Mouse (Mus musculus) small intestine, adult 2 months (tissue): ENCODE measurements around the gene Acp7.

Experiments
- CTCF ChIP-seq: fragments of 200-500 bp; IDR thresholded peaks from 2 replicates; pipeline ENCODE4 v1.5.1; 2012; ENCODE audit warnings: low read depth, mild to moderate bottlenecking, control low read depth, inconsistent platforms, low read length, moderate library complexity, mixed read lengths; ENCODE audit not compliant: insufficient replicate concordance, insufficient read length; ENCODE audit errors: extremely low read depth
- POLR2A ChIP-seq: fragments of 200-500 bp; IDR thresholded peaks from 2 replicates; pipeline ENCODE4 v1.6.1; 2012; ENCODE audit warnings: low read depth, mild to moderate bottlenecking, control low read depth, inconsistent platforms, low read length, moderate library complexity

- TF ChIP-seq CTCF, result no peak
- TF ChIP-seq POLR2A, result no peak
Measured at GRCm38 (mm10) chr7:28651157-28651556, 20.0 kb upstream of the Acp7 start.
